Mouse (Mus musculus): ENCODE data around the gene 4933428G20Rik.

DNA sequence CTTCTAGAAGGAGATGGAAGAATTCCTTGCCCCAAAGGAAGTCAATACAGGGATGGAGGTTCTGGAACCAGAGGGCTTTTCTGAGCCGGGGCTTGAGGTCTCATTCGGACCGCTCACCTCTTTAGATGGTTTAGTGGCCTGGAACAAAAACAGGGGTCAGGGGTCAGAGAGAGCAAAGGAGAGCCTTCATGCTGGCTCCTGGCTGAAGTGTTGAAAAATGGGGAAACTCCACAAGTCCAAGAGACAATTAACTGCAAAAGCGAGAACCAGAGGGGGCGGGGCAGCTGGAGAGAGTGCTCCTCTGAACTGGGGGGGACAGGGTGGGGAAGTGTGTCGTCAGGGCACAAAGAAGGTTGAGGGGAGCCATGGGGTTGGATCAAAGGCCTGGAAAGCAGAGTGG lies 12.4 kb upstream of the 4933428G20Rik start:
- TF ChIP-seq GATA1 (IDR thresholded peaks at IDR 0.05; ENCODE audit: borderline replicate concordance, low read length) (no peak), FLI1 (IDR thresholded peaks at IDR 0.05; ENCODE audit: low read length) (no peak)
